ENCODE assay signal across 8 mouse cellular contexts in the genomic region with DNA sequence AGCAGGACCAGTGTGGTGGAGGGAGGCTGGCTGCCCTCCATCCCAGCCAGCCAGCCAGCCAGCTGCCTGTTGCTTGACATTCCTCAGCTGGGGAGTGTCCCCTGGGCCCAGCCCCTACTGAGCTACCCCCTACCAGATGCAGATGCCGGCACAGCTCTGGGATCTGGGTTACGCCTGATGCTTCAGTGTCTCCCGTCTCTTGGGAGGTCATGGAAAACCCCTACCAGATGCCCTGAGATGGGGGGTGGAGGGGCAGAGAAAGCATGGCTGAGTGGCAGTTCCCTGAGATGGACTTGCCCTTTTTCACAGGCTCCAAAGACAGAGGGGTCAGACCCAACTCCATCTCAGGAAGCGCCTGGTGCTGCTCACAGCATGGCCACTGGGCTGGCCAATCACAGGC. TPM values are rescaled to one million over a fixed set of nuclear protein-coding genes. Genes with fewer than 3 reads are reported as not detected.
DNase-seq lines count a peak whose midpoint lies in the region; ATAC-seq and TF ChIP-seq lines count a peak whose summit lies in the region.

No protein-coding gene starts in this region.

- H3K9ac ChIP-seq in heart, embryonic 16.5 days (ENCODE audit: low read length) = no peak overlapping the region

- H3K9me3 ChIP-seq in E14TG2a.4 (ENCODE audit: low read length) = no peaks in the 10 kb centered on the region
- no peaks in the 10 kb centered on the region for H3K9me3 ChIP-seq in heart, embryonic 16.5 days (replicated peaks; ENCODE audit: control insufficient read depth, low read length)

- no peaks in the 10 kb centered on the region for H3K36me3 ChIP-seq in E14TG2a.4 (ENCODE audit: insufficient read depth, low read length)
- H3K36me3 ChIP-seq in heart, embryonic 16.5 days (ENCODE audit: control insufficient read depth, insufficient read depth) = no peaks in the 10 kb centered on the region

- WGBS in heart, embryonic 16.5 days = 51% methylated on average over 4 of the region's 4 CpGs

- H3K27ac ChIP-seq in heart, embryonic 16.5 days (ENCODE audit: low read length) = peak overlapping the region; percentile 26

- no peak for TF ChIP-seq CTCF in E14TG2a.4 (conservative IDR thresholded peaks at IDR 0.05; ENCODE audit: low read length)

- ATAC-seq in heart, embryonic 16.5 days (replicated peaks; ENCODE audit: extremely low read depth, insufficient read depth, low FRiP score) = no peak

- H3K4me3 ChIP-seq in E14TG2a.4 (replicated peaks; ENCODE audit: low read length) = 0 out of 2 replicates have a peak overlapping the region, but pooled peaks have one; percentile 10
- no peak overlapping the region for H3K4me3 ChIP-seq in heart, embryonic 16.5 days (ENCODE audit: low read length)

- H3K4me1 ChIP-seq in E14TG2a.4 (replicated peaks; ENCODE audit: low read depth, low read length) = peaks cover 85% of the 10 kb centered on the region
- H3K4me1 ChIP-seq in heart, embryonic 16.5 days (ENCODE audit: control insufficient read depth, insufficient read depth, low read length) = peaks cover 66% of the 10 kb centered on the region

- peak; percentile 18 for DNase-seq in cerebellum, adult 9-10 months
- DNase-seq in cerebellum, postnatal 25 days = no peak
- peak; percentile 53 for DNase-seq in lung, postnatal 14 days
- no peak for DNase-seq in cerebellum, postnatal 14 days
- no peak for DNase-seq in kidney, postnatal 36 days
- no peak for DNase-seq in adrenal gland, adult 8-10 months

- peaks cover 65% of the 10 kb centered on the region for H3K27me3 ChIP-seq in E14TG2a.4 (ENCODE audit: insufficient read depth, low read length)
- no peaks in the 10 kb centered on the region; the same call in 1 of the 2 replicates for H3K27me3 ChIP-seq in heart, embryonic 16.5 days (ENCODE audit: control insufficient read depth, insufficient read depth, low read length)

- H3K4me2 ChIP-seq in heart, embryonic 16.5 days (ENCODE audit: low read depth, low read length) = no peak overlapping the region

RNA-seq across cellular contexts. Expression of a gene that starts 5.4 kb away (rescaled TPM):
- polyA plus RNA-seq in heart, embryonic 16.5 days (2015; fragmentation: Nextera tagmentation; extraction: Ambion mirVana) = 1.8 and 2.6 TPM in 2 replicates
- 10 to 100 TPM in 2 of 4 experiments, 1 to 10 TPM in 2; 3.8 to 12.3 (median 7.6) TPM for total RNA-seq in adrenal gland, adult 8-10 months (2022)

Comparison
In these comparisons a context has a peak if more than half of its experiments do, and no peak if none do; other contexts are left out.
1. DNase-seq: peak in cerebellum, adult 9-10 months (single experiment) and lung, postnatal 14 days (single experiment); none in cerebellum, postnatal 25 days (0 of 2), cerebellum, postnatal 14 days (0 of 2), kidney, postnatal 36 days (0 of 2) and adrenal gland, adult 8-10 months (single experiment).